Mouse (Mus musculus) CH12.LX (cell line): Measurements from ENCODE around the gene Poc1b. TPM values are rescaled to one million over a fixed set of nuclear protein-coding genes. Genes with fewer than 3 reads are reported as not detected.

Source experiments
- DNase-seq: peaks from one replicate; pipeline ENCODE4 v3.0.0-alpha.2; 2013; ENCODE audit errors: extremely low read depth
- H3K27ac ChIP-seq: 2 replicates; pipeline ENCODE4 v1.5.1; 2012; ENCODE audit warnings: low read depth, mild to moderate bottlenecking, control low read depth, moderate library complexity; ENCODE audit not compliant: insufficient read depth
- H3K27me3 ChIP-seq: replicated peaks from 2 replicates; pipeline ENCODE3; 2012; ENCODE audit warnings: inconsistent platforms
- H3K36me3 ChIP-seq, 2 experiments: replicated peaks in 1 of 2; 2 replicates each; pipeline versions ENCODE3 to v1.6.1; 2012; ENCODE audit warnings: inconsistent platforms in 1 of 2, low read length in 1 of 2, mild to moderate bottlenecking in 1 of 2, mixed read lengths in 1 of 2, moderate library complexity in 1 of 2; ENCODE audit not compliant: control insufficient read depth in 1 of 2, insufficient read depth in 1 of 2
- H3K4me1 ChIP-seq, 2 experiments: 2 replicates each; pipeline ENCODE4 v1.6.1; 2012; ENCODE audit warnings: inconsistent platforms in 1 of 2, moderate library complexity in 1 of 2; ENCODE audit not compliant: insufficient read depth in 2 of 2, control insufficient read depth in 1 of 2
- H3K4me2 ChIP-seq: 2 replicates; pipeline ENCODE4 v1.6.1; 2012; ENCODE audit warnings: low read depth, mild to moderate bottlenecking, control low read depth; ENCODE audit not compliant: poor library complexity, insufficient read depth, severe bottlenecking
- H3K4me3 ChIP-seq, 3 experiments: fragments of 150-350 bp in 1 of 3; sonication (generic) in 1 of 3; replicated peaks in 1 of 3; 2 replicates each; pipeline versions ENCODE3 to v1.5.1; 2011 to 2012; ENCODE audit warnings: low read depth in 2 of 3, low read length in 2 of 3, mild to moderate bottlenecking in 2 of 3, moderate library complexity in 2 of 3, control low read depth in 1 of 3, improper control_type of control experiment in 1 of 3, inconsistent platforms in 1 of 3, mixed read lengths in 1 of 3; ENCODE audit not compliant: poor library complexity in 1 of 3
- H3K79me2 ChIP-seq: replicated peaks from 2 replicates; pipeline ENCODE4 v1.6.1; 2012; ENCODE audit warnings: mild to moderate bottlenecking, moderate library complexity; ENCODE audit not compliant: control insufficient read depth, poor library complexity, insufficient read depth, severe bottlenecking; ENCODE audit errors: extremely low read depth
- H3K9ac ChIP-seq: 2 replicates; pipeline ENCODE4 v1.6.1; 2012; ENCODE audit warnings: low read depth, mild to moderate bottlenecking, control low read depth, moderate library complexity; ENCODE audit not compliant: insufficient read depth
- H3K9me3 ChIP-seq: replicated peaks from 2 replicates; pipeline ENCODE3; 2012; ENCODE audit warnings: low read length, inconsistent platforms, mixed read lengths
- BHLHE40 ChIP-seq: IDR thresholded peaks from 2 replicates; pipeline ENCODE4 v1.6.1; 2011; ENCODE audit warnings: mild to moderate bottlenecking, low read depth, low read length, improper control_type of control experiment
- CHD1 ChIP-seq: IDR thresholded peaks from 2 replicates; pipeline ENCODE4 v1.6.1; 2012; ENCODE audit warnings: low read depth, low read length, improper control_type of control experiment, inconsistent platforms
- CHD2 ChIP-seq: IDR thresholded peaks from 2 replicates; pipeline ENCODE4 v1.6.1; 2011; ENCODE audit warnings: low read length, improper control_type of control experiment
- CTCF ChIP-seq, 2 experiments: IDR thresholded peaks in 1 of 2; conservative IDR thresholded peaks in 1 of 2; 2 replicates each; pipeline ENCODE4 v1.5.1; 2011 to 2012; ENCODE audit warnings: low read depth in 2 of 2, low read length in 2 of 2, improper control_type of control experiment in 1 of 2, inconsistent platforms in 1 of 2, mild to moderate bottlenecking in 1 of 2, moderate library complexity in 1 of 2
- EP300 ChIP-seq: IDR thresholded peaks from 2 replicates; pipeline ENCODE4 v1.6.1; 2011; ENCODE audit warnings: low read length, improper control_type of control experiment
- GABPA ChIP-seq: IDR thresholded peaks from 2 replicates; pipeline ENCODE4 v1.6.1; 2012; ENCODE audit warnings: low read depth, low read length, improper control_type of control experiment, inconsistent platforms; ENCODE audit not compliant: insufficient replicate concordance
- IRF4 ChIP-seq: IDR thresholded peaks from 2 replicates; pipeline ENCODE4 v1.6.1; 2014; ENCODE audit warnings: low read depth, mild to moderate bottlenecking, inconsistent platforms, low read length, improper control_type of control experiment
- JUND ChIP-seq: conservative IDR thresholded peaks from 2 replicates; pipeline ENCODE4 v1.6.1; 2011; ENCODE audit warnings: low read depth, low read length, improper control_type of control experiment
- MAX ChIP-seq: IDR thresholded peaks from 2 replicates; pipeline ENCODE4 v1.6.1; 2011; ENCODE audit warnings: low read length, improper control_type of control experiment
- MAZ ChIP-seq: IDR thresholded peaks from 2 replicates; pipeline ENCODE4 v1.6.1; 2012; ENCODE audit warnings: low read depth, mild to moderate bottlenecking, inconsistent platforms, low read length, improper control_type of control experiment, moderate library complexity
- MEF2A ChIP-seq: IDR thresholded peaks from 2 replicates; pipeline ENCODE4 v1.6.1; 2014; ENCODE audit warnings: low read depth, mild to moderate bottlenecking, inconsistent platforms, low read length, improper control_type of control experiment, borderline replicate concordance
- MXI1 ChIP-seq: IDR thresholded peaks from 2 replicates; pipeline ENCODE4 v1.6.1; 2011; ENCODE audit warnings: mild to moderate bottlenecking, low read depth, low read length, improper control_type of control experiment
- MYC ChIP-seq: IDR thresholded peaks from 2 replicates; pipeline ENCODE4 v1.6.1; 2011; ENCODE audit warnings: low read depth, mild to moderate bottlenecking, improper control_type of control experiment, low read length
- NELFE ChIP-seq: IDR thresholded peaks from 2 replicates; pipeline ENCODE4 v1.6.1; 2011; ENCODE audit warnings: low read depth, low read length, improper control_type of control experiment
- NRF1 ChIP-seq: IDR thresholded peaks from 2 replicates; pipeline ENCODE4 v1.6.1; 2014; ENCODE audit warnings: low read depth, mild to moderate bottlenecking, inconsistent platforms, low read length, improper control_type of control experiment, moderate library complexity
- PAX5 ChIP-seq: IDR thresholded peaks from 2 replicates; pipeline ENCODE4 v1.6.1; 2012; ENCODE audit warnings: low read length, inconsistent platforms, mixed read lengths
- POLR2A ChIP-seq: IDR thresholded peaks from 2 replicates; pipeline ENCODE4 v1.6.1; 2011; ENCODE audit warnings: low read depth, mild to moderate bottlenecking, improper control_type of control experiment, low read length
- RAD21 ChIP-seq: IDR thresholded peaks from 2 replicates; pipeline ENCODE4 v1.6.1; 2011; ENCODE audit warnings: low read depth, mild to moderate bottlenecking, low read length, improper control_type of control experiment, moderate library complexity
- TBP ChIP-seq: conservative IDR thresholded peaks from 2 replicates; pipeline ENCODE4 v1.6.1; 2011; ENCODE audit warnings: low read depth, low read length, improper control_type of control experiment
- ZMIZ1 ChIP-seq: IDR thresholded peaks from 2 replicates; pipeline ENCODE4 v1.6.1; 2012; ENCODE audit warnings: low read depth, mild to moderate bottlenecking, inconsistent platforms, low read length, improper control_type of control experiment
- dilution Hi-C: fragments of 300-500 bp; cut with MboI; formaldehyde crosslinking; loops from 2 replicates; pipeline ENCODE4 v1.14.3; 2020; ENCODE audit warnings: low sequenced_read_pairs; ENCODE audit not compliant: extremely low pct_unique_long_range_greater_than_20kb, extremely low pct_ligation_motif_present
- in situ Hi-C: fragments of 300-500 bp; cut with MboI; formaldehyde crosslinking; loops from 3 replicates; pipeline ENCODE4 v1.14.3; 2019; ENCODE audit warnings: low sequenced_read_pairs, low pct_ligation_motif_present, low pct_unique_long_range_greater_than_20kb, mixed read lengths
- polyA plus RNA-seq: library from polyadenylated mRNA; unstranded; fragments of >175 nt; gene quantifications from 2 replicates; pipeline ENCODE4 v1.2.1, GENCODE M21; 2012; ENCODE audit warnings: low read depth; ENCODE audit not compliant: insufficient read length
- total RNA-seq, 2 experiments: library from RNA; depleted of rRNA; stranded (reverse); fragments of 300-350 nt in 1 of 2; fragments of >200 nt in 1 of 2; gene quantifications; 2 replicates each; pipeline ENCODE4 v1.2.3; 2012 to 2014

The Poc1b gene
- total and polyA plus RNA-seq, 3 experiments: 3.8 to 18.2 (median 5.6) TPM

DNA sequence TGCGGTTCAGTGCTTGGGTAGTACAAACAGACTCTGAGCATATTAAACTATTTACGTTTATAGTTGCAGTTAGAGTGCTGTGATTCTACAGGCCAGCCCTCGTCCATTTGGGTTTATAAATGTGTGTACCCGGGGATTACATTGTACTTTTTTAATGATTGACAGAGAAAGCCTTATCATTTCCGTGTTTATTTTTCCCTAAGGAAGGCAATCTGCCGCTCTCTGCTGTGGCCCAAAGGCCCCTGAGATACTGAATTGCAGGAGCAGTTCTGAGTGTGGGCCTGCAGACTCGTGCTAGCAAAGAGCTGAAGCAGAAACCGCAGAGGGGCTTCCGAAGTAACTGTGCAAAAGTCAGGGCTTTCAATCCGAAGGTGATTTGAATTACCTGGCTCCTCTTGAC lies 11.0 kb downstream of the Poc1b start:
- H3K4me1 ChIP-seq: peaks cover 0 to 4% of the 10 kb centered on the region in 2 experiments; a peak in 1 of 4 replicates
- H3K9me3 ChIP-seq: no peaks in the 10 kb centered on the region
- in situ Hi-C loops (no loop called here), dilution Hi-C loops (no loop called here)
- H3K4me3 ChIP-seq: no peak overlapping the region
- no peak overlapping the region for H3K27ac ChIP-seq
- peaks cover 0 to 23% of the 10 kb centered on the region in 2 experiments for H3K36me3 ChIP-seq
- no peak overlapping the region for H3K4me2 ChIP-seq
- no peak for DNase-seq
- no peaks in the 10 kb centered on the region for H3K79me2 ChIP-seq
- H3K27me3 ChIP-seq: no peaks in the 10 kb centered on the region
- no peak overlapping the region for H3K9ac ChIP-seq
- TF ChIP-seq NELFE (no peak), BHLHE40 (no peak), MYC (no peak), CHD2 (no peak), ZMIZ1 (no peak), RAD21 (no peak), CHD1 (no peak), CTCF (conservative IDR thresholded peaks at IDR 0.05 in 1 of 2, IDR thresholded peaks at IDR 0.05 in 1 of 2; ENCODE audit: low read depth in 2 of 2, low read length in 2 of 2) (no peak), MEF2A (no peak), TBP (no peak), EP300 (no peak), GABPA (no peak), MXI1 (no peak), MAX (no peak), NRF1 (no peak), IRF4 (no peak), MAZ (no peak), JUND (no peak), PAX5 (no peak), POLR2A (no peak)
- TF ChIP-seq, all 38 proteins: peak for 0

DNA sequence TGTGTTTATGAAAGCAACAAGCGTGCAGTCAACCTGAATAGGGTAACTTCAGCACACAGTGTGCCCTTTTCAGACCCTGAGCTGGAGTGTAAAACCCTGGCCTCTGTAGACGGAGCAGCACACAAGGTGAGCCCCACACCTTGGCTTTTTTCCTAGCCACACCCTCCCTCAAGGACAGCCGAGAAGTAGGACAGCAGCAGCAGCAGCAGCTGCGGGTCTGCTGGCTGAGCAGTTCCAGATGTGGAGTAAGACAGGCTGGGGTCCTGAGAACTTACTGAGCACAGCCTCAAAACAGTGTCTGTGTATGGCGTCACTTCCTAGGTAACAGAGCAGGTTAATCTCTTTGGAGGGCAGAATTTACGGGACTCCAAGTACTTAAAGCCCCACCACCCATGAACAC lies 11.9 kb downstream of the Poc1b start:
- Histone ChIP-seq H3K9ac (no peak overlapping the region), H3K4me2 (no peak overlapping the region), H3K27ac (no peak overlapping the region), H3K27me3 (no peaks in the 10 kb centered on the region), H3K36me3 (peaks cover 0 to 21% of the 10 kb centered on the region in 2 experiments), H3K9me3 (no peaks in the 10 kb centered on the region), H3K79me2 (no peaks in the 10 kb centered on the region), H3K4me1 (no peaks in the 10 kb centered on the region), H3K4me3 (no peak overlapping the region)
- TF ChIP-seq TBP: no peak
- dilution Hi-C loops (no loop called here), in situ Hi-C loops (no loop called here)
- no peak for DNase-seq
